Mouse (Mus musculus): ENCODE data around the gene Hipk3.

DNA sequence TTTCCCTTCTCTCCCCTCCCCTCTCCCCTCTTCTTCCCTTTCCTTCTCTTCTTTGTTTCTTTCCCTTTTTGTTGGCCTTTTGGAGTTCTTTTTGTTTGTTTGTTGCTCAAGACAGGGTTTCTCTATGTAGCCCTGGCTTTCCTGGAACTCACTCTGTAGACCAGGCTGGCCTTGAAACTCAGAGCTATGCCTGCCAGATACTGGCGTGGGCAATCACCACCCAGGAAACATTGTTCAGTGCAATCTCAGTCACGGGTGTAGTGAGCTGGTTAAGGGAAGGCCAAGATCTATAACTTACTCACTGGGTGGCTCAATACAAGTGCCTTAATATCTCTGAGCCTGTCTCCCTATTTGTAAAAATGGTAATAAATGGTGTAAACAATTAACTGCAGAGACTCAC, 46.0 kb upstream of the Hipk3 start:
- no peak for TF ChIP-seq CTCF (IDR thresholded peaks at IDR 0.05; ENCODE audit: extremely low read depth, insufficient read depth, low read length)
- no peak for TF ChIP-seq POLR2A (IDR thresholded peaks at IDR 0.05; ENCODE audit: extremely low read depth, insufficient read depth, low read length)

Data from cortical plate, adult 2 months (tissue).